Mouse (Mus musculus): ENCODE data around the gene Prelid1. TPM values are rescaled to one million over a fixed set of nuclear protein-coding genes. Genes with fewer than 3 reads are reported as not detected.
A peak's percentile ranks its signal among the peaks of the same experiment; 100 is the strongest.

The Prelid1 gene
- polyA plus RNA-seq, 1 experiment from 2014 or later: 493 TPM

- H3K4me2 ChIP-seq: no peak overlapping the region
- H3K4me3 ChIP-seq (ENCODE audit: low read depth, low read length): no peak overlapping the region
- no peak overlapping the region for H3K27ac ChIP-seq (ENCODE audit: low read depth, low read length)
- WGBS: 24% methylated on average over 2 of the region's 2 CpGs
- H3K4me1 ChIP-seq (replicated peaks; ENCODE audit: control insufficient read depth, insufficient read depth, low read length): 0 out of 2 replicates have a peak, but pooled peaks cover 2% of the 10 kb centered on the region
- H3K27me3 ChIP-seq (replicated peaks; ENCODE audit: control insufficient read depth, insufficient read depth, low read length): no peaks in the 10 kb centered on the region
- DNase-seq (ENCODE audit: low spot score) (no peak), ATAC-seq (replicated peaks; ENCODE audit: low FRiP score) (peak; percentile 78)
- H3K9me3 ChIP-seq (ENCODE audit: control insufficient read depth, low read length): no peaks in the 10 kb centered on the region
- H3K36me3 ChIP-seq (ENCODE audit: control insufficient read depth, insufficient read depth, low read length): no peaks in the 10 kb centered on the region; the same call in 1 of the 2 replicates
- H3K9ac ChIP-seq (ENCODE audit: low read depth, low read length): no peak overlapping the region
Observed at GRCm38 (mm10) chr13:55339259-55339658, 19.0 kb downstream of the Prelid1 start.

DNA sequence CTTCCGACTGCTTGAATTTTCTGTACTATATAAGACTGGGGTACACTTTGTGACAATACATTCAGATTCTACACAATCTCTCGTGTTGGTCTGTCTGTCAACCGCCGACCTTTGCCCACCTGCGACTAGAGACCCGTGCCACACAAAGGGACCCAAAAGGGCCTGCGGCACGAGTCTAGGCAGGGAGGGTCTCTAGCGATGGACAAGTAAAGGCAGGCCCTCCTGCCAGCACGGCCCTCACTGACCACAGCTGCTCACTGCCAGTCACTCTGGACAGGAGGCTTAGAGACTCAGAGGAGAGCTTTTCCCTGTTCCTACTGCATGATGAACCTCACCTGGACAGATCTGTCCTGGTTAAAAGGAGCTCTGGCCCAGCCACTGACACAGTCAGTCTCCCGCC is 22.2 kb downstream of the Prelid1 start:
- Histone ChIP-seq H3K4me2 (no peak overlapping the region), H3K9ac (ENCODE audit: low read depth, low read length) (no peak overlapping the region), H3K4me1 (replicated peaks; ENCODE audit: control insufficient read depth, insufficient read depth, low read length) (0 out of 2 replicates have a peak, but pooled peaks cover 2% of the 10 kb centered on the region), H3K9me3 (ENCODE audit: control insufficient read depth, low read length) (no peaks in the 10 kb centered on the region), H3K27me3 (replicated peaks; ENCODE audit: control insufficient read depth, insufficient read depth, low read length) (no peaks in the 10 kb centered on the region), H3K4me3 (ENCODE audit: low read depth, low read length) (no peak overlapping the region), H3K36me3 (ENCODE audit: control insufficient read depth, insufficient read depth, low read length) (peaks cover 28% of the 10 kb centered on the region), H3K27ac (ENCODE audit: low read depth, low read length) (no peak overlapping the region)
- ATAC-seq (replicated peaks; ENCODE audit: low FRiP score) (no peak), DNase-seq (ENCODE audit: low spot score) (no peak)
- 36% methylated on average over 11 of the region's 11 CpGs for WGBS

GRCm38 (mm10) chr13:55344286-55344685 is 24.0 kb downstream of the Prelid1 start:
- Histone ChIP-seq H3K4me3 (ENCODE audit: low read depth, low read length) (no peak overlapping the region), H3K4me2 (no peak overlapping the region), H3K27me3 (replicated peaks; ENCODE audit: control insufficient read depth, insufficient read depth, low read length) (no peaks in the 10 kb centered on the region), H3K9me3 (ENCODE audit: control insufficient read depth, low read length) (no peaks in the 10 kb centered on the region), H3K27ac (ENCODE audit: low read depth, low read length) (no peak overlapping the region), H3K9ac (ENCODE audit: low read depth, low read length) (no peak overlapping the region), H3K4me1 (replicated peaks; ENCODE audit: control insufficient read depth, insufficient read depth, low read length) (no peaks in the 10 kb centered on the region), H3K36me3 (ENCODE audit: control insufficient read depth, insufficient read depth, low read length) (peaks cover 43% of the 10 kb centered on the region)
- ATAC-seq (replicated peaks; ENCODE audit: low FRiP score): no peak
- no peak for DNase-seq (ENCODE audit: low spot score)
- 89% methylated on average over 7 of the region's 7 CpGs for WGBS

DNA sequence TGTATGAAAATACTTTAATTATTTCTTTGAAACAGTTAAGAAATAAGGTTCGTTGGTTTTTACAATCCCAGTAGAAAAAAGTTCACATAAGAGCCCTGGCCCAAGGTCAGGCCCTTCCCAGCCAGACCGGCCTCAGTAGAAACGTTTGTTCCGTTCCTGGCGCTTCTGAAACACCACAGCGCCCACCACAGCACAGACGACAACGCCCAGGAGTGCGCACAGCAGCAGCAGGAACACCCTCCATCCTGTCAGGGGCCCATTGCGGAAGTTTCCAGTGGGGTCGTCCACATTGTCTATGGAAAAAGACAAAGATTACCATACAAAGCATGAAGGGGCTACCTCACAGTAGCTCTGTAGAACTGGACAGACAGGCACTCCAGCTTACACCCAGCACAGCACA is 26.4 kb downstream of the Prelid1 start:
- 85% methylated on average over 11 of the region's 11 CpGs for WGBS
- Histone ChIP-seq H3K9ac (ENCODE audit: low read depth, low read length) (no peak overlapping the region), H3K27me3 (replicated peaks; ENCODE audit: control insufficient read depth, insufficient read depth, low read length) (no peaks in the 10 kb centered on the region), H3K9me3 (ENCODE audit: control insufficient read depth, low read length) (no peaks in the 10 kb centered on the region), H3K36me3 (ENCODE audit: control insufficient read depth, insufficient read depth, low read length) (peaks cover 64% of the 10 kb centered on the region), H3K27ac (ENCODE audit: low read depth, low read length) (no peak overlapping the region), H3K4me1 (replicated peaks; ENCODE audit: control insufficient read depth, insufficient read depth, low read length) (no peaks in the 10 kb centered on the region), H3K4me3 (ENCODE audit: low read depth, low read length) (no peak overlapping the region), H3K4me2 (no peak overlapping the region)
- DNase-seq (ENCODE audit: low spot score): no peak
- ATAC-seq (replicated peaks; ENCODE audit: low FRiP score): no peak

GRCm38 (mm10) chr13:55361145-55361544 is 40.8 kb downstream of the Prelid1 start:
- Histone ChIP-seq H3K36me3 (ENCODE audit: control insufficient read depth, insufficient read depth, low read length) (peaks cover 30% of the 10 kb centered on the region), H3K9ac (ENCODE audit: low read depth, low read length) (peak overlapping the region; percentile 89), H3K4me1 (replicated peaks; ENCODE audit: control insufficient read depth, insufficient read depth, low read length) (peaks cover 19% of the 10 kb centered on the region), H3K27ac (ENCODE audit: low read depth, low read length) (no peak overlapping the region), H3K9me3 (ENCODE audit: control insufficient read depth, low read length) (no peaks in the 10 kb centered on the region), H3K4me3 (ENCODE audit: low read depth, low read length) (peak overlapping the region; percentile 91), H3K4me2 (peak overlapping the region; percentile 83), H3K27me3 (replicated peaks; ENCODE audit: control insufficient read depth, insufficient read depth, low read length) (no peaks in the 10 kb centered on the region)
- DNase-seq (ENCODE audit: low spot score) (no peak), ATAC-seq (replicated peaks; ENCODE audit: low FRiP score) (no peak)

- DNase-seq (ENCODE audit: low spot score): peak; percentile 52
- 1% methylated on average over 32 of the region's 32 CpGs for WGBS
- peak overlapping the region; percentile 91 for H3K4me3 ChIP-seq (ENCODE audit: low read depth, low read length)
- H3K4me1 ChIP-seq (replicated peaks; ENCODE audit: control insufficient read depth, insufficient read depth, low read length): peaks cover 19% of the 10 kb centered on the region
- H3K4me2 ChIP-seq: peak overlapping the region; percentile 83
- peak overlapping the region; percentile 89 for H3K9ac ChIP-seq (ENCODE audit: low read depth, low read length)
- no peaks in the 10 kb centered on the region for H3K9me3 ChIP-seq (ENCODE audit: control insufficient read depth, low read length)
- H3K36me3 ChIP-seq (ENCODE audit: control insufficient read depth, insufficient read depth, low read length): peaks cover 25% of the 10 kb centered on the region
- ATAC-seq (replicated peaks; ENCODE audit: low FRiP score): peak; percentile 33
- H3K27ac ChIP-seq (ENCODE audit: low read depth, low read length): peak overlapping the region; percentile 90
- H3K27me3 ChIP-seq (replicated peaks; ENCODE audit: control insufficient read depth, insufficient read depth, low read length): no peaks in the 10 kb centered on the region
Observed at GRCm38 (mm10) chr13:55361974-55362452, 41.7 kb downstream of the Prelid1 start.

DNA sequence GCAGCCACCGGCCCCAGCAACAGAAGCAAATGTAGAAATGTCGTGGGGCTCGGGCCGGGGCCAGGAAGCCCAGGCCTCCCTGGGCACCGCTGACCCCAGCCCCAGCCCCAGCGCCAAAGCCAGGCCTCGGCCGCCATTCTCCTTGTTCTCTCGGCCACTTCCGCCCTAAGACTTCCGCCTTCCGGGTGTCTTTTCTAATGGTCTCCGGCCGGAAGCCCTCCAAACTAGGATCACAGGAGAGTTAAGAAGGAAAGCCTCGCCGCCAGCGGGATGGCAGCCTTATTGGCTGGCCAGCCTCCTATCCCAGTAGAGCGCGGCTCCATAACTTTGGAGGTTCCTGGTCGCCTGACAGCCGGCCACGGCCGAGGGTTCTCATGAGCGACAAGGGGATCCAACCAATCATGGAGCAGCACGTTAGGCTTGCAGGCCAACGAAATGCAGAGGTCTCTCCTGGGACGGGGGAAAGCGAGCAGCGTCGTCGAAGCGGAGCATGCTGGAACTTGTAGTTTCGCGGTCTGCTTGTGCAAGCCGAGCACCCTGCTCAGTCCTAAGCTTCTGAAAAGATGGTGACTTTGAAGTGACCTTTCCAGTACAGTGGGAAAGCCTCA is 42.3 kb downstream of the Prelid1 start, which contains the start of gene Lman2:
Gene Lman2, minus strand, starts transcription at position 331 of the 608 bp plus-strand sequence.
- peak; percentile 94 for DNase-seq (ENCODE audit: low spot score)
- H3K27ac ChIP-seq (ENCODE audit: low read depth, low read length): peak within 1 kb of the TSS; percentile 90
- peaks cover 19% of the 10 kb centered on the region for H3K4me1 ChIP-seq (replicated peaks; ENCODE audit: control insufficient read depth, insufficient read depth, low read length)
- H3K9me3 ChIP-seq (ENCODE audit: control insufficient read depth, low read length): no peaks in the 10 kb centered on the region
- H3K9ac ChIP-seq (ENCODE audit: low read depth, low read length): peak within 1 kb of the TSS; percentile 89
- no peaks in the 10 kb centered on the region for H3K27me3 ChIP-seq (replicated peaks; ENCODE audit: control insufficient read depth, insufficient read depth, low read length)
- H3K4me3 ChIP-seq (ENCODE audit: low read depth, low read length): peak within 1 kb of the TSS; percentile 91
- ATAC-seq (replicated peaks; ENCODE audit: low FRiP score): peak; percentile 97
- WGBS: under 1% methylated on average over 35 of the region's 35 CpGs
- H3K36me3 ChIP-seq (ENCODE audit: control insufficient read depth, insufficient read depth, low read length): peaks cover 20% of the 10 kb centered on the region
- peak within 1 kb of the TSS; percentile 83 for H3K4me2 ChIP-seq

DNA sequence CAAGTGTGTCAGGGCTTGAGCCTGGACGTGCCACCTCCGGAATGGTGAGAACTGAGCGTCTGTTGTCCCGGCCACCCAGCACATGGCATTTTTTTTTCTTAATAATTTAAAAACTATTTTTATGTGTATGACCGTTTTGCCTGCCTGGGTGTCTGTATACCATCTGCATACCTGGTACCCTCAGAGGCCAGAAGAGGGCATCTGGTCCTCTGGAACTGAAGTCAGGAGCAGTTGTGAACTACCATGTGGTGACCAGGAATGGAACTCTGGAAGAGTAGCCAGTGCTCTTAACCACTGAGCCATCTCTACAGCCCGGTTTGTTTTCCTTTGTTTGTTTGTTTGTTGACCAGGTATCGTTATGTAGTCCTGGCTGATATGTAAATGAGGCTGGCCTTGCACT is 48.1 kb downstream of the Prelid1 start:
- 72% methylated on average over 7 of the region's 7 CpGs for WGBS
- Histone ChIP-seq H3K4me1 (replicated peaks; ENCODE audit: control insufficient read depth, insufficient read depth, low read length) (peaks cover 12% of the 10 kb centered on the region), H3K9me3 (ENCODE audit: control insufficient read depth, low read length) (no peaks in the 10 kb centered on the region), H3K27me3 (replicated peaks; ENCODE audit: control insufficient read depth, insufficient read depth, low read length) (no peaks in the 10 kb centered on the region; the same call in 1 of the 2 replicates), H3K36me3 (ENCODE audit: control insufficient read depth, insufficient read depth, low read length) (no peaks in the 10 kb centered on the region), H3K4me3 (ENCODE audit: low read depth, low read length) (no peak overlapping the region), H3K4me2 (no peak overlapping the region), H3K9ac (ENCODE audit: low read depth, low read length) (no peak overlapping the region), H3K27ac (ENCODE audit: low read depth, low read length) (no peak overlapping the region)
- DNase-seq (ENCODE audit: low spot score) (no peak), ATAC-seq (replicated peaks; ENCODE audit: low FRiP score) (no peak)
